Mouse (Mus musculus): Measurements from ENCODE around the gene Trhr2.
"Not testable (repeated sequence)": the region's sequence is repeated elsewhere in the genome, so short reads cannot be mapped to it uniquely, and the experiment has no call there.

The Trhr2 gene

DNA sequence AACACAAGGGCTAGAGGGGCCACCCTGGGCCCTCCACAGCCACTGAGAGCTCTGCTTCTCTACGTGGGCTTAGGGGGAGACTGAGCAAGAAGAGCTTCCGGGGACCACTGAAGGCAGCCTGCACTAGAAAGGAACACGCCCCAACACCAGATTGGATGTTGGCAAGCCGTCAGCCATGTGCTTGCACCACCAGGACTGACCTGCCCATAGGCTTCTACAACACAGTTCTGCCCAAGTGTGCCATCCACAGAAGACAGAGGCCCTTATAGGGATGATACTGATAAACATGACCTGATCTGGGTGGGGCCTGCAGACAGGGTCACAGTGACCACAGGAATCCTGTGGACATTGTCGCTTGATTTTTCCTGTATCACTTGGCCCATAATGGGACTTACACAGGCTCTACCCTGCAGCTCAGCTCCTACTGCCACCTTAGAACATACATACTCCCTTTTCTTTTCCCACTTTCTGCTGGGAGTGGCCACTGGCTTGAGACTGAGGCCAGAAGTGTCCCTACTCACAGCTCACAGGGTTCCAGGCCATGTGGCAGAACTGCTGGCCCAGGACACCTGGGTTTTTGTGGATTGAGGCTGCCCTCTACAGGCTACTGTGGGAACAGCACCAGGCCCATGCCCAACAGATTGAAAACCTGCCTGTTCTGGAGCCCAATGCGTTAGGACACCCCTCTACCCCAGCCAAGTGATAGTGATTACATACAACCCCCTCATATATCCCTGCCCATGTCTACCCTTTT, 27.6 kb downstream of the Trhr2 start:
- DNase-seq (ENCODE audit: low spot score in 2 of 2) = peak; percentile 75 to 83

DNA sequence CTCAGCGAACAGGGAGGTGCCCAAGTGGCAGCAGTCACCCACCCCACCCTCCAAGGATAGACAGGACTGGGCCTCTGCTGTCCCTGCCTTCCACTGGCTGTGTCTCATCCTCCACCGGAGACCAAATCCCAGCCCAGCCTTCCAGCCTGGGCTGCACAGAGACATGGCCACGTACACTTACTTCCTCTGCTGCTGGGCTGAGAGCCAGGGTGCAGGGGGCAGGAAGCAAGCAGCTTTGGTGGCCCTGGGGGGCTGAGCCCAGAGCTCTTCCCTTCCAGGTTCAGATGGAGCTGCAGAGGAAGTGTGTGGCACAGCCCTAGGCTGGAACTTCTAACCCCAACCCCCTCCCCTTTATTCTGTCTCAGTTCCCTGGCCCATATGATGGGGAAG, 29.4 kb downstream of the Trhr2 start:
- DNase-seq (ENCODE audit: low spot score in 2 of 2) = peak; percentile 68 to 81

DNA sequence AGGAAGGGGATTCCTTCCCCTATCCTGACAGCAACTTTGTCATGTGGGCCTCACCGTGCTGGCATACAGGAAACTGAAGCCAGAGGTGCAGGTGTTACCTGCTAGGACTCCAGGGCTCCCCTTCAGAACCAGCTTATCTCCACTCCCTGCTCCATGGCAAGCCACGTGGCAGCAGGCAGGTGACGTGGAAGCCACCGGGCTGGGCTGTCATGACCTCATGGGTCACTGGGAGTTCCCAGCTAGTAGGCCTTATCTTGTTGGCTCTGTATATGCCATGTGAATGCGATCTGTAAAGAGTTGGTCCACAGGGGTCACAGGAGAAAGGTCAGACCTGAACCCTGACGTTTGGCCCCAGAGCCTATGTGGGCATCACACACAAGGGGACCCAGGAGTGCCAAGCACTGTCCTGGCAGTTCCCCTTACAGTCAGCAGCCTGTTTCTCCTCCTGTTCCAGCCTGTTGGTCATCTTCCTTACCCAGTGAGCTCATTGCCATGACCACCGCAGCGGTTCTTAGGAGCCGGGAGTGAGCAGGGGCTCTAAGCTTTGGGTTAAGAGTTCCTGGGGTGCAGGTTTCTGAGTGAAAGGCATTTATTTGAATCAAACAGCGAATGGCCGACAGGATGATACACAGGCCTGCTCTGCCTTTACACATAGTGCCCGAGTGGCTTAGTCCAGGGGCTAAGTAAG, 30.0 kb downstream of the Trhr2 start:
- no peak for DNase-seq (ENCODE audit: low spot score in 2 of 2)

DNA sequence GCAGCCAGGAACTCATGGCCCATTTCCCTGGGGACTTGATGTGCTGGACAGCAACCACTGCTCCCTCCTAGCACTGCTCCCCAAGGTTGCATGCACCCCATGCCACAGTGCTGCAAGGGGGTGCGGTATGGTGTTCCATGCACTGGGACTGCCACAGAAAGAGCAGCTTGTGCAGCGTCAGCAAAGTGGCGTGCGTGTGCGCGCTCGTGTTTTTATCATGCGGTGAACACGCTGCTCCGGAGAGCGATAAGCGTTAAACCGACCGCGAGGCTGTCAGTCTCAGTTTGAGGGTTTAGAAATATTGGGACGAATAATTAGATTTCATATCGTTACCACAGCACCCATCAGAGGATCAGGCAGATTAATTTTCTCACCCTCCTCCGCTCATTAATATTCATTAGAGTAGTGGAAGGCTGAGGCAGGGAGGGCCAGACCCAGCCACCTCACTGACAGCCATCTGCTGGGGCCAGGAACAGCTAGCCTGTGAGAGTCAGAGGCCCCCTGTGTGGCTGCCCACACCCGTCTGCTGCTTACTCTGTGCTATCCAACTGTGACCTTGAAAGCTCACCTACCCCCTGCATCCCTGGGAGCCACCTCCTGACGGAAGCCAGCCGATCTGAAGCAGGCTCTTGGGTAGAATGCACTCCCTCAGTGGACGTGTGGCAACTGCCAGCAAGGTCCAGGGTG, 30.9 kb downstream of the Trhr2 start:
- no peak for DNase-seq (ENCODE audit: low spot score in 2 of 2)

DNA sequence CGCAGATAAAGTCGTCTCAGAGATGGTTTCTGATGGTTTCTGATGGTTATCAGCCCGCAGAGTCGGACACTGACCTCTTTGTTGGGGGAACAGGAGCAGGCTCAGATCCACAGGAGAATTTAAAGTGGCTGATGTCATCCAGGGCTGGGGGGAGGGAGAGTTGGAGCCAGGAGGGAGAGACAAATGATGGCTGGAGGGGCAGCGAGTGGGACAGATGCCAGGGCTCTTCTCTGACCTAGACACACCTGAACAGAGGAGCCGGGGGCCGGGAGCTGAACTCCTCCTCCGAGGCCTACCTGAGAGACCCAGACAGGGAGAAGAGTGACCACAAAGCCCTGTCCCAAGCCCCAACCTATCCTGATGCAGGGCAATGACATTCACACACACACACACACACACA, 31.5 kb downstream of the Trhr2 start:
- no peak for DNase-seq (ENCODE audit: low spot score in 2 of 2)

DNA sequence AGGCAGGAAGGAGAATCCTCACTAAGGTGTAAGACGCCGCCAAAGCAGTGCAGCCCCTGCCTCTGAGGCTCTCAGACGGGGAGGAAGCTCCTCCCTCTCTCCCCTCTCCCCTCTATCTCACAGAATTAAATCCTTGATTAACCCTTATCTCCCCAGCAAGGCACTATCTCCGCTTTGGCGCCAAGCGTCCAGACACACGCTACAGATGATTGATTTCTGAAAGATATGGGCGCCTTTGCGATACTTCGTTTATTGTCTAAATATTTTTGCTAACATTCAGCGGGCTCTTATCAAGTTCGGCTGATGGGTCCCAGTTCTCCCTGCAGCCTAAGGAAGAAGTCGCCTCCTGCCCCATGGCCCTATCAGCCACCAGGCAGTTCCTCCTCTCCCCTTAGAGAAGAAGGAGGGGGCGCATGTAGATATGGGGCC, 34.4 kb downstream of the Trhr2 start:
- no peak for DNase-seq (ENCODE audit: low spot score in 2 of 2)

DNA sequence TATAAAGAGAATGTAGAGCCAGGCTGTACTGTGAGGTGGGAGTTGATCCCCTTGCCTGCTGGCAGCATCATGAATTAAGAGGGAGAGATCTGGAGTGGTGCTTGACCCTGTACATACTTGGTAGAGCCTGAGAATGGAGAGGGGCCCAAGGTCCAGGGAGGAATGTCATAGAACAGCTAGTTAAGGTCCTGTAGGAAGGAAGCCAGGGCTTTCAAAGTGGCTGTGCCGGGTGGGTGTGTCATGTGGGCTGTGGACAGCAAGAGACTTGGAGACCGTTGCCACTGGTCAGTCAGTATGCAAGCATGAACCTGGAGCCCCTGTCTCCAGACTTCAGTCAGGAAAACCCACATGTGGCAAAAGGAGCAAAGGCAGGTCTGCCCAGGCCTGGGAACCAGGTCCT, 35.4 kb downstream of the Trhr2 start:
- no peak for DNase-seq (ENCODE audit: low spot score in 2 of 2)

DNA sequence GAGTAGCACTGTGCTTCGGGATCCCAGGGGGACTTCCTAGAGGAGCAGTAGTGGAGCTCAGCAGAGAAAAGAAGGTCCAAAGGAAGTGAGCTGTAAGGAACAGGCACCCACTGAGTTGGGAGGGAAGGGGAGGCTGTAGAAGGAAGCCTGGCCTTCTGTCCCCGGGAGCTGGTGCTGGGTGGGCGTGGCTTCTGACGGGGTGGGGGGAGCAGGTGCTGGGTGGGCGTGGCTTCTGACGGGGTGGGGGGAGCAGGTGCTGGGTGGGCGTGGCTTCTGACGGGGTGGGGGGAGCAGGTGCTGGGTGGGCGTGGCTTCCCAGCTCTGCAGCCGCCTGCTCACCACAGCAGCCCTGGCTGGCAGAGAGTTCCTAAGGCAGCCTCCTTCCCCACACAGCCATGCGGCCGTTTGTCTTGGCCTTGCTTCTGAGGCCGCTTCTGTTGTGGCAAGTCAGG, 36.6 kb downstream of the Trhr2 start:
- not testable (repeated sequence) for DNase-seq (ENCODE audit: low spot score in 2 of 2)

DNA sequence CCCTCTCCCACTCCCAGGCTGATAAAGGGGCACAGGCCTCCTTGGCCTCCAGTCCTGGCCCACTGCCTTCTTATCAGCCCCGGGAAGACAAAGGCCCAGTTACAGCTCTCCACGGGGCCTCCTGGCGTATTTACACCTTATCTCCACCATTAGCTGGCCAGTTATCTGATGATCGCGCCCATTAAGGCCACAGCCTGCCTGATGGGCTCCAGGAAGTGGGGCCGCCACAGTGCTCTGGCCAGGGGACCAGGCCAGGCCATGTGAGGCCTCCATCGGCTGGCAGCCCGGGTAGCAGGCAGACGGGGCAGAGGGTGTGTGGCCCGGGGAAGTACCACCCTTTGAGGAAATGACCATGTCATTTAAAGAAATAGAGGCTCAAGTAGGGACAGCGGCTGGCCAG, 37.8 kb downstream of the Trhr2 start:
- no peak for DNase-seq (ENCODE audit: low spot score in 2 of 2)

DNA sequence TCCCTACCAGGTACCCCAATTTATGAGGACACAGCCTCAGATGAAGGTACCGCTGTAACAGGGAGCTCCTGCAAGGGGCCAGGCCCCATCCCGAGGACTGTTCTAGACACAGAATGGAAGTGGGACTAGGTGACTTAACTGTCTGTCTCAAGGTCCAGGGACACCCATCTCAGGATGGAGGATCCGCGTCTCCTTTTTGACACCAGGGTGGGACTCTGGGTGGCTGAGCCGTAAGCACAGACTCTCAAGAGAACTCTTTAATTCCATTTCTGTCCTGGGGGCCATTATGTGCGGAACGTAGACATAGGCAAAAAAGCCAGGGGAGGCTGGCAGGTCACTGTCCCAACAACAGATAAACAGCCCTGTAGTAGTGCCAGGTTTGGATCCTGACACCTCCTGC, 38.4 kb downstream of the Trhr2 start:
- DNase-seq (ENCODE audit: low spot score in 2 of 2) = no peak

DNA sequence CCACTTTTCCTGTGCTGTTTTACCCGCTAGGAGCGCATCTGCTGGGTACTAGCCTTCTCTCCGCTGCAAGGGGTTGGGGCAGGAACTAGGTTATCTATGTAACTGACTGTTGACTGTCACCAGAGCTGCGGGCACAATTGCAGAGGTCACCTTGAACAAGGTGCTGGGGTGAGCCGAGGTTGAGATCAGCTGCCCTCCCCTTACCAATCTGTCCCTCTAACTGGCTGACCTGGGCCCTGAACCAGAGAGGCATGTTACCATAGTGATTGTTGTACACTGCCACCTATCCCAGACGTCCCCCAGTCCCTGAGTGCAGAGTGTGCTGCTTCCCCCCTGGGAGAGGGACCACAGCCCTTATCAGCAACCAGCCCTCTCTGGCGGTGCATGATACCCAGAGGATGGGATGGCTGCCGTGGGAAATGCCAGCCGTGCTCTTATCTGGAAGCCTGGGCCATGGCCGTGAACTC, 39.1 kb downstream of the Trhr2 start:
- no peak for DNase-seq (ENCODE audit: low spot score in 2 of 2)

DNA sequence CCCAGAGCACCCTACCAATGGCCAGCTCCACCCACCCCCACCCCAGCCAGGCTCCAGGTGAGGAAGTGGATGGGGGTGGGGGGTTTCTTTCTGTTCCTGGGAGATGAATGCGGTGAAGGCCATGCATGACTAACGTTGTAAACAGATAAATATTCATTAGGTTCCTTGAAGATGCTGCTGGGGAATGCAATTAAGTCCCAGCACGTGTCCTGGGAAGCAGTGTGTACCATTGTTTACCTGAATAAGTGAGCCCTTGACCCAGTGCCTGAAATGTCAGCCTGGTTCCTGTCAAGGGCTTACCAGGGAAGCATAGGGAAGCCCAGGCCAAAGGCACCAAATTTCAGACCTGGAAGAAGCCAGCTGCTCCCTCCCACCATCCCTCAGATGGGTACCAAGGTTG, 40.0 kb downstream of the Trhr2 start:
- DNase-seq (ENCODE audit: low spot score in 2 of 2) = no peak

DNA sequence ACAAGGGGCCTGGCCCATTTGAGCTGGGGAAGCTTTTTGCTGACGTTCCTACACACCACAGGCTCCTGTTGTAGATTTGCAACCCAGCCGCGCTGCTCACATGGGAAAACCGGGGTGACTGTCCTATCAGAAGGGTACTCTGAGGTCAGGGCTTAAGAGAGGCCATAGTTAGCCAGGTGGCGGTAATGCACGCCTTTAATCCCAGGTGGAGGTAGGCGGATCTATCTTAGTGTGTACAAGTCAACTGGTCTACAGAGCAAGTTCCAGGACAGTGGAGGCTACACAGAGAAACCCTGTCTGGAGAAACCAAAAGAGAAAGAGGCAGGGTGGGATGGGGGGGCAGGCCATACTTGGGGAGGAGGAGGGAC, 40.9 kb downstream of the Trhr2 start:
- DNase-seq (ENCODE audit: low spot score in 2 of 2) = no peak

DNA sequence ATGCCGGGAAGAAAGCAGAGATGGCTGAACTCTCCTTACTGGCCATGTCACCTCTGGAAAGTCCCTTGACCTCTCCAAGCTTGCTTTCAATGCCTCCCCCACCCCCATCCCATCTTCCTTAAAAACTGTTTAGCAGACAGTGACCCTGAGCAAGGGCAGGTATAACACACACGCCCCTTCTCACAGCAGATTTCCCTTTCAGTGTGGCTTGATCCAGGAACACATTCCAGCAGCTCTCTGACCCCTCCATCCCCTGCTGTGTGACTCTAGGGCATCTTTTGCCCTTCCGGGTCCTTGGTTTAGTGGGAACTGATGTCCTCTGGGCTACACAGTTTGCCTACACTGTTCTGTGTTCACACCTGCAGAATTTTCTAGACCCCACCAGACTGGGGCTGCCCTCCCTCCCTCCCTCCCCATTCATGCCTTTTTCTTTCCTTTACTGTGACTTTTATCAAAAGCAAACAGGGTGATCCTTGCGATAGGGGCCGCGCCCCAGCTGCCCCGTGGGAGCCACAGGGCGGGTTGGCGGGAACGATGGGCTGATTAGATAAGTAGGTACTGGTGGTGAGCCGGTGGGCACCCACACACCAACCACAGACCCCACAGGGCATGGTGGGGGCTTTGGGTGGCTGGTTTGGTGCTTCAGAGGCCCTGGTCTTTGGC, 41.4 kb downstream of the Trhr2 start:
- DNase-seq (ENCODE audit: low spot score in 2 of 2) = no peak

DNA sequence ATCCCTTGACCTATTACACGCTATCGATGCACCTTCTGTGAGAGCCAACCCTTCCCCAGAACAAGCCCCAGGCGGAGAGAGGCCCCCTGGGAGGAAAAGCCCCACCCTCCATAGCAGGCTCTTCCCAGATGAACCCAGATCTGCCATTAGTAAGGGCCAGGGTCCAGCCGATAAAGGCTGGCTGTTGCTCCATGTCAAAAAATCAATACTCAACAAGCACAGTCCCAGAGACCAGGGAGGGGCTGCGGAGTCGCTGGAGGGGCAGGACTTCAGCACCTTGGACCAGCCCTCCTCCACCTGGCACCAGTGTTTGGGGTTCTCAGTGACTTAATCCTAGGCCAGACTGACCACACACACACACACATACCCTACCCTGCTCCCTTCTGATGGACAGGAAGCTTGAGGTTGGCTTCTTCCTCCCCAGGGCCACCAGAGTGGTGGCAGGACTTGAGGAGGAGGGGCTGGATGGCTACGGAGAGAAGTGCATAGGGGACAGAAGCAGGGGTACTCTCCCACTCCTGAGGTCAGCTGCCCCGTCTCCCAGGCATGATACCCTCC, 42.5 kb downstream of the Trhr2 start:
- DNase-seq (ENCODE audit: low spot score in 2 of 2) = no peak

DNA sequence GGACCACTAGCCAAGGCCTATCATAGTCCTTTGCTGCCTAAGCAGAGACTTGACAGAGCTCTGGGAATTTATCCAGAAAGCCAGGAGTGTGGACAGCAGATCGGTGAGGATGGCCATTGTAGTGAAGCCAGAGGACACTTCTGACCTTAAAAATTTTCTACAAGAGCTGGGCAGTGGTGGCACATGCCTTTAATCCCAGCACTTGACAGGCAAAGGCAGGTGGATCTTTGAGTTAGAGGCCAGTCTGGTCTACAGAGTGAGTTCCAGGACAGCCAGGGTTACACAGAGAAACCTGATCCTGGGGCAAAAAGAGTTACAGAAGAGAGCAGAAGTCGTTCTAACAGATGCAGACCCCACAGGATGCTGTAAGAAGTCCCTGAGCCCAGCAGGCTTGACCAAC, 44.1 kb downstream of the Trhr2 start:
- no peak for DNase-seq (ENCODE audit: low spot score in 2 of 2)

DNA sequence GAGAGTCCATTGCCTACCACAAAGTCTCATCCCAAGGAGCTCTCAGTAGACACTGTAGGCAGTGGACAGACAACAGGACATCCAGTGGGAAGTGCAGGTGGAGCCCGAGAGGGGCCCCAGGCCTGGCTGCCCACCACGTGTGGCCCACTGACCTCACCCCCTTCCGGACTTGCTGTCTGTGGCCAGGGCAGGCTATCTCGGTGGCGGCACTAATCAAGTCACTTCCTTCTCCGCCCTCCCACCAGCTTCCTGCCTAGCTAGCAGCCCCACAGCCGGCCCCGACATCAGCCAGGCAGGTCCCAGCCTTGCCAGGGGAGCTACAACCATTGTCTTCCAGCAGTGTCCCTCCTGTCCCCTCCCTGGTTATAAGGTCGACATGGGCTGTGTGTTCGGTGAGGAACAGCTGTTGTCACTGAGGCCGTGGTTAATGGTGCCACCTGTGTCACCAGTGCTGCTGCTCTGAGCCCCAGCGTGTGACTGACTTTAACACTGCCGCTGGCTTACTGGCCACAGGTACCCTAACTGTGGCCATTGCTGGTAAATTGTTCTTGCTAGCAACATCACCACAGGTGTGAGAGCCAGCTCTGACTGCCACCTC, 45.5 kb downstream of the Trhr2 start:
- peak; percentile 48 to 64 for DNase-seq (ENCODE audit: low spot score in 2 of 2)

DNA sequence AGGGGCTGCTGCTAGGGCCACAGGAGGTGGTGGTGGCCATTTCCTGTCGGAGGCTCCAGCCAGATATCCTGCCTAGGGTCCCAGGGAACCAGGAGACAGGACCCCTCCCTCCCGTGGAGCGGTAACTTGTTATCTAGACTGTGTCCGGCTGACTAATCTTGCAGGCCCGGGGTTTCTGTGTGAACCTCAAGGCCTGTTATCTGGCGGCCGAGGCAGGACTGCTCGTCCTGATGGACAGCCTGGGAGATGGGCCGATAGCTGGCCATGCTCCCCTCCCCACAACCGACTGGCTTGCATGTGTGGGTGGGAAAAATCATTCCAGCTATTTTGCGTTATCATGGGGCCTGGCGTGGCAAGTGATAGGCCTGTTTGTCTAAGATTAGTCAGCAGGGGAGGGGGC, 47.2 kb downstream of the Trhr2 start:
- no peak for DNase-seq (ENCODE audit: low spot score in 2 of 2)

DNA sequence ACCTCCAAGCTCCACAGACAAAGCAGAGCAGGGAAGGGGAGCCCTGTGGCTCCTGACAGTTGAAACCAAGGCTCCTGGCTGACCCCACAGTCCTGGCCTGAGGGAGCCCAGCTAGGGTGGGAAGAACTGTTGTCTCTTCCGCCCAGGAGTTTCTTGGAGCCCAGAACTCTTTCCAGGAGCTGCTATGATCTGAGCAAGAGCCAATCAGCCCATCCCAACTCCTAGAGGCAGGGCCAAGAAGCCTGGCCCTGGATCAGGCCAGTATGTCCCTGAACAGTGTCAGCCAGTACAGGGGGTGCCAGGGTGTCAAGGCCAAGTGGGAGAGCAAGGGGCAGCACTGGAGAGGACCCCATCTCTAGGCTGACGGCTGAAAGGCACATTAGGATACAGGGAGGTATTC, 48.0 kb downstream of the Trhr2 start:
- no peak for DNase-seq (ENCODE audit: low spot score in 2 of 2)

DNA sequence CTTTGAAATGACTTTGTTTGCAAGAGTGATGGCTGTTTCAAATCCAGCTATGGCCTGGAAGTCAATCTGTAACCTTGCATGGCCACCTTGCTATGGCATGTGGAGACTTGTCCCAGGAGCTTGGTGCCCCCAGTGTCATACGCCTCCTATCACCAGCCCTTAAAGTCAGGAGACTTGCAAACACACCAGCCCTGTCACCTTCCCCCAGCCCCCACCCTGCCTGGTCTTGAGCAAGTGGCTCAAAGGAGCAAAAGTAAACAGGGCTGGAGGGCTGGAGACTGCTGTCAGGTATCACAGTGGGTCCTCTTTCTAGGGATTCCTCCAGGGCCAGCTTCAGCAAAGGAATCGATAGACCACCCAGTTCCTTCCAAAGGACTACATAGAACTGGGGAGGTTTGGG, 49.4 kb downstream of the Trhr2 start:
- DNase-seq (ENCODE audit: low spot score in 2 of 2) = no peak

DNA sequence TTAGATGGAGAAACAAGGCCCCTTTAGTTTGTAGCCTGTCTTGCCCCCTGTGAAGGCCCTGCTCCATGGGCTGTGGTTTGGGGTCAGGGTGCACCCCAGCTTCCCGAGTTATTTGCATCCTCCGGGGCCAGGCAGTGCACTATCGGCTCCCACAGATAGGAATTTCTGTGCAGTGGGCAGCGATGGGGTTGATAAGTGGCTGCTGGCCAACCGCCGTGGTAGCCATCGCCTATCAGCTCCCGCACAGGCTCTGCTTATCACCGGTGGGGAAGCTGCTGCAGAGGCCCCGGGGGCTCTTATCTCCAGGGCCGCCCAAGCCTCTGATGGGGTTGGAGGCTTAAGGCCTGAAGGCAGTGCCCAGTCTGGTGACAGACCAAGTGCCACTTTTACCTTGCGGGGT, 51.3 kb downstream of the Trhr2 start:
- DNase-seq (ENCODE audit: low spot score in 2 of 2) = no peak

DNA sequence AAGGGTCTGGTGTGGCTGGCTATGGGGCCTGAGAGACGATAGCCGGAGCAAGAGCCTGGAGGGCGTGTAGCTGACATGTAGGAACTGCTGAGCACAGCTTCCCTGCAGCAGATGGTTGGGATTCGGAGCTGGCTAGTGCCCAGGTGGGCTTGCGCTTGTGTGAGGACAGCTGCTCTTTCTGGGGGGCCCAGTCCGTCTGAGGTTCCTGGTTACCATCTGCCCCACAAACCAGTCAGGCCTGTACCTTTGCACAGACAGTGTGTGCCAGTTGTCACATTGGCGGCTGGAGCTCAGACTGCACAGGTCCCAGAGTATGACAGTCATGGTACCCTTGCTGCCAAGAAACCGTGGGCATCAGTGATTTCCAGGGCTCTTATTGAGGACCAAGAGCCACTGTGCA, 52.7 kb downstream of the Trhr2 start:
- no peak for DNase-seq (ENCODE audit: low spot score in 2 of 2)
